In the genomic region with DNA sequence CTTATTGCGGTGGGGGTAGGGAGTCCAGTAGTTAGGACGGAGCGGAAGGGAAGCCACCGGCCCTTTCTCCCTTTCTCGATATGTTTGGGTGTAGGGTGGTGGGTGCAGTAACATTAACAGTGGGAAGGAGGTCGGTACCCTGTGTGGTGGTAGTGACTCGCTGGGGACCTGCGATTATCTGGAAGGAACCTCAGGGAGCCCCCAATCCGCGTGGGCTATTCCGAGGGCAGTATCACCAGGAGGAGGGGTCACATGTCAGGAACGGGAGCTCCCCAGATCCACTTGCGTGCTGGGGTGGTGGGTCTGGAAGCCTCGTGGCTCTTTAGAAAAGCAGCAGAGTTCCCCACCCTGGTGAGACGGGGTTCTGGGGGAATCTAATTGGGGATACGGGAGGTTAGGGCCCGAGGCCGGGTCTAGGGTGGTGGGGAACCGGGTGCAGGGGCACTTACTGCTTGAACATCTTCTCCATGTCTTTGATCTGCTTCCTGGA, we compare ENCODE assay signal across 8 mouse cellular contexts. TPM values are rescaled to one million over a fixed set of nuclear protein-coding genes. Genes with fewer than 3 reads are reported as not detected.
DNase-seq lines count a peak whose midpoint lies in the region; ATAC-seq lines count a peak whose summit lies in the region.

No protein-coding gene starts in this region.

- H3K27me3 ChIP-seq in heart, embryonic 10.5 days (ENCODE audit: insufficient read depth, poor library complexity, severe bottlenecking): no peaks in the 10 kb centered on the region
- no peaks in the 10 kb centered on the region for H3K27me3 ChIP-seq in forebrain, embryonic 13.5 days
- H3K27me3 ChIP-seq in liver, embryonic 12.5 days (replicated peaks): peaks cover 26% of the 10 kb centered on the region

- H3K4me3 ChIP-seq in heart, embryonic 10.5 days: peak overlapping the region; percentile 74
- peak overlapping the region; percentile 79 for H3K4me3 ChIP-seq in forebrain, embryonic 13.5 days
- peak overlapping the region; percentile 76 for H3K4me3 ChIP-seq in liver, embryonic 12.5 days

- H3K27ac ChIP-seq in heart, embryonic 10.5 days: peak overlapping the region; percentile 93
- no peak overlapping the region for H3K27ac ChIP-seq in forebrain, embryonic 13.5 days
- H3K27ac ChIP-seq in liver, embryonic 12.5 days: peak overlapping the region; percentile 90

- peak overlapping the region; percentile 91 for H3K9ac ChIP-seq in forebrain, embryonic 13.5 days
- H3K9ac ChIP-seq in liver, embryonic 12.5 days: peak overlapping the region; percentile 93

- no peaks in the 10 kb centered on the region for H3K9me3 ChIP-seq in heart, embryonic 10.5 days
- no peaks in the 10 kb centered on the region for H3K9me3 ChIP-seq in forebrain, embryonic 13.5 days (replicated peaks)
- H3K9me3 ChIP-seq in liver, embryonic 12.5 days (replicated peaks): no peaks in the 10 kb centered on the region

- peaks cover 74% of the 10 kb centered on the region for H3K4me1 ChIP-seq in heart, embryonic 10.5 days
- H3K4me1 ChIP-seq in forebrain, embryonic 13.5 days: peaks cover 61% of the 10 kb centered on the region
- H3K4me1 ChIP-seq in liver, embryonic 12.5 days: peaks cover 73% of the 10 kb centered on the region

- under 1% methylated on average over 19 of the region's 19 CpGs for whole genome bisulfite sequencing in heart, embryonic 10.5 days
- WGBS in forebrain, embryonic 13.5 days: 1% methylated on average over 19 of the region's 19 CpGs
- under 1% methylated on average over 19 of the region's 19 CpGs for WGBS in liver, embryonic 12.5 days (ENCODE audit: insufficient replicate concordance)

- H3K4me2 ChIP-seq in forebrain, embryonic 13.5 days: peak overlapping the region; percentile 94
- H3K4me2 ChIP-seq in liver, embryonic 12.5 days: peak overlapping the region; percentile 95

- peaks cover 30% of the 10 kb centered on the region for H3K36me3 ChIP-seq in heart, embryonic 10.5 days
- peaks cover 6% of the 10 kb centered on the region; the same call in 1 of the 2 replicates for H3K36me3 ChIP-seq in forebrain, embryonic 13.5 days (ENCODE audit: poor library complexity, severe bottlenecking)
- peaks cover 29% of the 10 kb centered on the region for H3K36me3 ChIP-seq in liver, embryonic 12.5 days

- ATAC-seq in forebrain, embryonic 13.5 days: peak; percentile 11
- no peak for ATAC-seq in liver, embryonic 12.5 days

- DNase-seq in heart, embryonic 10.5 days (ENCODE audit: low spot score): no peak
- no peak for DNase-seq in heart, postnatal 4 days
- DNase-seq in CD4-positive, CD25-positive, alpha-beta regulatory T cell, adult 2 months (ENCODE audit: low read depth, low spot score): peak; percentile 21
- DNase-seq in frontal cortex, postnatal 10 days (ENCODE audit: low spot score in 2 of 2): no peak
- no peak for DNase-seq in ovary, postnatal 36 days (ENCODE audit: low spot score)
- no peak for DNase-seq in layer of hippocampus, adult 18-20 months (ENCODE audit: low spot score in 2 of 2)

RNA-seq across cellular contexts. Expression of a gene that starts 0.6 kb away (rescaled TPM):
- 139 and 151 TPM in 2 replicates for polyA plus RNA-seq in heart, embryonic 10.5 days (2016; fragmentation: Nextera tagmentation; extraction: Ambion mirVana)
- total RNA-seq in heart, postnatal 4 days (2021): 10 to 100 TPM; 46.5 to 50.5 TPM
- 85.2 and 86.3 TPM in 2 replicates for polyA plus RNA-seq in forebrain, embryonic 13.5 days (2015; fragmentation: Nextera tagmentation; extraction: Ambion mirVana)
- 75.0 and 75.6 TPM in 2 replicates for polyA plus RNA-seq in liver, embryonic 12.5 days (2016; fragmentation: Nextera tagmentation; extraction: Ambion mirVana)
- 100 to 1,000 TPM; 157 to 184 TPM for total RNA-seq in layer of hippocampus, adult 18-20 months (2021)

RNA-seq across cellular contexts. Expression of a gene that starts 28.0 kb away (rescaled TPM):
- polyA plus RNA-seq in heart, embryonic 10.5 days (2016; fragmentation: Nextera tagmentation; extraction: Ambion mirVana): not detected in 2 replicates
- total RNA-seq in heart, postnatal 4 days (2021): not detected
- not detected in 2 replicates for polyA plus RNA-seq in forebrain, embryonic 13.5 days (2015; fragmentation: Nextera tagmentation; extraction: Ambion mirVana)
- polyA plus RNA-seq in liver, embryonic 12.5 days (2016; fragmentation: Nextera tagmentation; extraction: Ambion mirVana): not detected in 2 replicates
- total RNA-seq in layer of hippocampus, adult 18-20 months (2021): not detected

RNA-seq across cellular contexts. Expression of a gene that starts 48.2 kb away (rescaled TPM):
- polyA plus RNA-seq in heart, embryonic 10.5 days (2016; fragmentation: Nextera tagmentation; extraction: Ambion mirVana): not detected in 2 replicates
- total RNA-seq in heart, postnatal 4 days (2021): not detected
- 0.15 TPM in 1 of 2 replicates, not detected in the other for polyA plus RNA-seq in forebrain, embryonic 13.5 days (2015; fragmentation: Nextera tagmentation; extraction: Ambion mirVana)
- not detected in 2 replicates for polyA plus RNA-seq in liver, embryonic 12.5 days (2016; fragmentation: Nextera tagmentation; extraction: Ambion mirVana)
- not detected for total RNA-seq in layer of hippocampus, adult 18-20 months (2021)
